Mouse (Mus musculus): ENCODE measurements around the gene Dsn1.

GRCm38 (mm10) chr2:156954463-156954862, 52.5 kb downstream of the Dsn1 start:
- TF ChIP-seq POLR2A (IDR thresholded peaks at IDR 0.05; ENCODE audit: insufficient read length, low read depth) (no peak), USF1 (IDR thresholded peaks at IDR 0.05; ENCODE audit: low read depth) (no peak)
